Mouse (Mus musculus) cerebellum, postnatal 36 days (tissue): ENCODE measurements around the gene Nppb.

Source experiments
- DNase-seq, 2 experiments: peaks; one replicate each; pipeline ENCODE4 v3.0.0; 2021 to 2022; ENCODE audit warnings: mixed read lengths in 2 of 2

Gene Nppb

DNA sequence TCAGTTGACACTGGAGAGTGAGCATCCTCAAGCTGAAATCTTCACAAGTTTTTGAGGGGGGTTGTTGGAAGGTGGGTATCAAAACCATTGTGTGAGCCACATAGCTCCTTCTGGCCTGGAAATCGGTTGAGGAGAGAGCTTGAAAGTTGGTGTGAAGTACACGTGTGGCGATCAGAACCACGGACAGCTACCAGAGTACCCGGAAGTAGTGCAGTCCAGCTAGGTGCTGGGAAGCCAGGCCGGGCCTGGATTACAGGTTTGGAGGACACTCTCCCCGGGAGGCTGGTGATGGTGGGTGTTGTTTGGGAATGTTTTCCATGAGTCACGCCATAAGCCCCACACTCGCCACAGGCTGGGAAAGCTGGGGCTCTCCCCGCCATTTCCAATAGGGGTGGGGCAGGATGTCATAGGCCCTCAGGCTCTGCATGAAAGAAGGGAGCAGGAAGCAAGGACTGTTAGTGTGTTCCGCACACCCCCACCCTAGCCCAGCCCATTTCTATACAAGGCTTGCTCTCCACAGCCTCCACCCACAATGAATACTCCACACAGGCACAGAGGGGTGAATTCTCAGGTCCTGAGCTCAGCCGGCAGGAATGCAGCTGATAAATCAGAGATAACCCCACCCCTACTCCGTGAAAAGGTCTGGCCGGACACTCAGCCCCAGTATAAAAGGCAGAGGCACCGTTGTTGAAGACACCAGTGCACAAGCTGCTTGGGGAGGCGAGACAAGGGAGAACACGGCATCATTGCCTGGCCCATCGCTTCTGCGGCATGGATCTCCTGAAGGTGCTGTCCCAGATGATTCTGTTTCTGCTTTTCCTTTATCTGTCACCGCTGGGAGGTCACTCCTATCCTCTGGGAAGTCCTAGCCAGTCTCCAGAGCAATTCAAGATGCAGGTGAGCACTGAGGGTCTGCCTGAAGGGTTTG, at the start of gene Nppb:
Nppb (plus strand) TSS at position 584 of the 928 bp plus-strand sequence.
- DNase-seq = no peak

DNA sequence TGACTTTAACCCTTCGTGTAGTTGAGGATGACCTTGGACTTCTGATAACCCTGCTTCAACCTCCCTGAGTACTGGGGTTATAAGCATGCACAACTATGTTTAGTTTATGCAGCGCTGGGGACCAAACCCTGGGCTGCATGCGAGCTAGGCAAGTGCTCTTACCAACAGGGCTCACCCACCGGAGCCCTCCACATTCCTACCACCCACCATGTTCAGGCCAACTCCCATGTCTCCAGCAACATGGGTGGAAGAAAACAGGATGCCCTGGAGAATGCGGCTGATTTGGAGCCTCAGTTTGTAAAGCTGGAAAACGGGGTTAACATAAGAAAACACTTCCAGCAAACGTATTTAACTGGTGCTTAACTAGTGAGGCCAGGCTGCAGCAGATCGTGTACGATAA, 49.7 kb upstream of the Nppb start:
- no peak for DNase-seq

DNA sequence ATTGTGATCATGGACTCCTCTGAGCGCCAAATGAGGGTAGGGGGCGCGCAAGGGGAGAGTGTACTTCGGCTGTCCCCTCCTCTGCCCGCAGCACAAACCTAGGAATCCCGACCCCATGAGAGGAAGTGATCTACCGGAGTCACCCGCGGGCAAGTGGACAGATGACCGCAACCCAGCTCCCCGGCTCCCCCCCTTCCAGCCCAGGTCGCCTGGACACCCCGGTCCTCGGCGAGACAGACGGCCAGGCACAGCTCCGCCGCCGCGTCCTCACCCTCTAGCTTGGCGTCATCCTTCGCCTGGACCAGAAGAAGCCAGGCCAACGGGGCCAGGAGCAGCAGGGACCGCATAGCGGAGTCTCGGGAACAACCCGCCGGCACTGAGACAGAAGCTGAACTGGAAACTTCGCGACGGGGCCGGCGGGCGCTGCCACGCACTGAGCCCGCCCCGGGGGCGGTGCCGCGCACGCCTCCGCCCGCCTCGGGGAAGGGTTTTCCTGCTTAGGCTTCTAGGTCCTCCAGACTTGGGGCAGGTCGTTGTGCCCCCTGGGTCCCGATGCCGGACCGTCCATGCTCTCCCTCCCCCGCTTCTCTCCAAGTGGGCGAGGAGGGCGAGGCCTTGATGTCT, 49.1 kb upstream of the Nppb start, which contains the start of gene Plod1:
Plod1 (minus strand) TSS at position 437 of the 624 bp plus-strand sequence.
- peak; percentile 67 to 71 for DNase-seq

DNA sequence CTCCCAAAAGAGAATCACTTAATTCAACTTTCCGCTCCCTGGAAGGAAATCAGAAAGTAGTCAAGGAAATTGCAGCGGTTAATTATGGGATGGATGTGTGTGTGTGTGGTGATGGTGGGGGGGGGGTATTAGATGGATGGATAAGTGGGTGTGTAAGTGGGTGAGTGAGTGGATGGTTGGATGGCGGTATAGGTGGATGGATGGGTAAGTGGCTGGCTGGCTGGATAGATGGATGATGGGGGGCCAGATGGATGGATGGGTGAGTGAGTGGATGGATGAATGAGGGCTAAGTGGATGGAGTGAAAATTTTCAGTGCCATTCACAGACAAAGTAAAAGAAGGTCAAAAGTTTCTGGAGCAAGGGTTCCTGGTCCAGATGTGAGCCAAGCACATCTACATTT, 48.6 kb upstream of the Nppb start:
- no peak for DNase-seq

DNA sequence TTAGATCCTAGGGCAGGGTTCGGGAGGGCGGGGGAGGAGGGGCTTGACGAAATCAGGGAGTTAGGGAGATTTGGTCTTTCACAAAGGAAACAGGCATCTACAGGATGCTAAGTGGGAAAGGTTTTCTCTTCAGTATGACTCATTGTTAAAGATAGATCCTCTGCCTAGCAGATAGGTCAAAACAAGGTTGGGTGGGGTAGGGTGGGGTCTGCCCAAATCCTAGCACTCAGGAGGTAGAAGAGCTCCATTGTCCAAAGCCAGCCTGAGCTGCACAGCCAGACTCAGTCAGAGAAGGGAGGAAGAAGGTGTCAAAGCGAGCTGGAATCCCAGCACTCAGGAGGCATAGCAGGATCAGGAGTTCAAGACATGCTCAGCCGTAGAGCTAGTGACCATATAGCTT, 48.1 kb upstream of the Nppb start:
- DNase-seq = no peak

DNA sequence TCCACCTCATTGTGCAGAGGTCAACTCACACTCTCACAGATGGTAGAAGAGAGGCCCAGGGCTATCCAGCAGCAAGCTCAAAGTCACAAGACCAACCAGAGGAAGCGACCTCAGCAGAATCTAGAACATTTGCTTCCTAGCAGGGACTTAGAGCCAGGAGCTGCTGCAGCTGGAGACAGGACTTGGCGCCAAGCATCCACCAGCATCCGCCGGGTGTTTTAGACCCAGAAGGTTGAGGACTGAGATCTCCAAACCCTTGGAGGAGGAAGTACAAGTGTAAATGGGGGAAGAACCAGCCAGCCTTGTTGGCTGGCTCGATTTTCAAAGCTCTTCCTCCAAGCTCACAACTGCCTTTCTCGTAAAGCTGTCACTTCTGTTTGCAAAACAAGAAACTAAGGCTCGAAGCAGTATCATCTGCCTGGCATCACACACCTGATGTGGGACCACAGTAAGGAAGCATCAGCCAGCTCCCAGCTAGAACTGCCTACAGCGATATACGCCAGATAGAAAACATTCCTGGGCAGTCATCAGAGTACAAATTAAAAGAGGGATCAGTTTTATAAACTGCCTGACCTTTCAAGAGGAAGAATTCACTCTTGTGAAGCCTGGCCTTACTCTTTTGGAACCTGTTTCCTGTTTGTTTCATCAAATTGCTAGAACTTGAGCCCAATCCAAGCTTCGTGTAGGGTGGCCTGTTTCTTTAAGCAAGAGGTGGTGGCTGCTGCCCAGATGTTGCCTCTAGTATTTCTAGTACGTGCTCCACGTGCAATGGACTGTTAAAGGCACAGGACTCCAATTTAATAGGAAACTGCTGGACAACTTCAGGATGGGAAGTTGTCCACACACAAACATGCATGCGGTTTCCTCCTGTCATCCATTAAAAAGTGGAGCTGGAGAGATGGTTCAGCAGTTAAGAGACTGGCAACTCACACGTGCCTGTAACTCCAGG, 47.2 kb upstream of the Nppb start:
- DNase-seq = no peak

DNA sequence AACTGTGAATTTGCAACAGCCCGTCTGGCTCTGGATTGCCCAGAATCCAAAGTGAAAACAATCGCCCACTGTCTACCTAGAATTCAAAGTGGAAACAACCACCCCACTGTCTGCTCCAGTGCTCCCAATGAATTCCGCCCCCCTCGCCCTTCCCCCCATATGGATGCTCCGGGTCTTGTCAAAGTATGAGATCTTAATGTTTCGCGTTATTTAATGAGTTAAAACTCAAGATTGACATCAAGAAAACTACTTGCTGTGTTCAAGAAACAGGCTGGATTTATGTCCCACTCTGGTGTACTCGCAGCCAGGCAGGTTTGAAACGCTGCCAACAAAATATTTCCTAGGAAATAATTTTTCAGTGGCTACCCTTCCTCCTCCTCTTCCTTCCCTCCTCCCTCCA, 45.5 kb upstream of the Nppb start:
- no peak for DNase-seq

DNA sequence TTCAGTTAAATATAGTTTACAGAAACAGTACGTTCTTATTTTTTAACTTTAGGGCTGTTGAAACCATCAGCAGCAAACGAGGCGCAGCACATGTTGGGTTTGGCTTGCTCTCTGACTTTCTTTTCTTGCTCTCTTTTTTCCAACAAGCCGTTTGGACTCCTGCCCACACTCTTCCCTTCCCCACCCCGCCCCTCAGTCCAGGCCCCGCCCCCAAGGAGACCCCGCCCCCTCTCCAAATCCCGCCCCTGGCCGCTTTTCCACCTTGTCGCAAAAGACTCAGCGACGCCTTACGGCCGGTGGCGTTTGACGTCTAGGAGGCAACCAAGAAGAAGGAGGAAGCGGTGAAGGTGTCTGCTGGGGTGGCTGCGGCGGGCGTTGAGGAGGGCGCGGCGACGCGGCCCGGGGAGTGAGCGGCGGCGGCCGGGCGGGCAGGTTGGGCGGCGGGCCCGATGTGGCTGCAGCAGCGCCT, 45.0 kb upstream of the Nppb start, which contains the start of gene 2510039O18Rik:
2510039O18Rik (plus strand) TSS at position 320 of the 469 bp plus-strand sequence.
- peak; percentile 81 to 82 for DNase-seq

DNA sequence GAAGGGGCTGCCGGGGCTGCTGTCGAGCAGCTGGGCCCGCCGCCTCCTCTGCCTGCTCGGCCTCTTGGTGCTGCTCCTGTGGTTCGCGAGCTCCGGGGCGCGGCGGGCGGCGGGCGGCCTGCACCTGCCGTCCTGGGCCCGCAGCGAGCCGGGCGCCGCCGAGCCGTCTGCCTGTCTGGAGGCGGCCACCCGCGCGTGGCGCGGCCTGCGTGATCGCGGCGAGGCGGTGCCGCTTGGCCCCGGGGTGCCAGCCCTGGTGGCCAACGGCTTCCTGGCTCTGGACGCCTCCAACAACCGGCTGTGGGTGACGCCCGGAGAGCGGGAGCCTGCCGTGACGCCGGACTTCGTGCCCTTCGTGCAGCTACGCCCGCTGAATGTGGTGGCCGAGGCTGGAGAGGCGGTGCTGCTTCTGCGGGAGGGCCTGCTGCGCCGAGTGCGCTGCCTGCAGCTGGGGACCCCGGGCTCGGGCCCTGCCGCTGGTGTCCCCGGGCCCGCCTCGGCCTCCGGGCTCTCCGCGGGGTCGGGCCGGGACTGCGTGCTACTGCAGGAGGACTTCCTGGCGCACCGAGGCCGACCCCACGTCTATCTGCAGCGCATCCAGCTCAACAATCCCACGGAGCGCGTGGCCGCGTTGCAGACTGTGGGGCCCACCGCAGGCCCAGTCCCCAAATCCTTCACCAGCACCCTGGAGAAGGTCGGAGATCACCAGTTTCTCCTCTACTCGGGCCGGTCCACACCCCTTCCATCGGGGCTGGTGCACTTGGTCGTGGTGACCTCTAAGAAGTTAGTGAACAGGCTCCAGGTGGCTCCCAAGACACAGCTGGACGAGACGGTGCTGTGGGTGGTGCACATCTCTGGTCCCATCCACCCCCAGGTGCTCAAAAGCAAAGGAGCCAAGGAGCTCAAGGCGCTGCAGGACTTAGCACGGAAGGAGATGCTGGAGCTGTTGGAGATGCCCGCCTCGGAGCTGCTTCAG, 44.3 kb upstream of the Nppb start:
- DNase-seq = peak; percentile 7 to 18

DNA sequence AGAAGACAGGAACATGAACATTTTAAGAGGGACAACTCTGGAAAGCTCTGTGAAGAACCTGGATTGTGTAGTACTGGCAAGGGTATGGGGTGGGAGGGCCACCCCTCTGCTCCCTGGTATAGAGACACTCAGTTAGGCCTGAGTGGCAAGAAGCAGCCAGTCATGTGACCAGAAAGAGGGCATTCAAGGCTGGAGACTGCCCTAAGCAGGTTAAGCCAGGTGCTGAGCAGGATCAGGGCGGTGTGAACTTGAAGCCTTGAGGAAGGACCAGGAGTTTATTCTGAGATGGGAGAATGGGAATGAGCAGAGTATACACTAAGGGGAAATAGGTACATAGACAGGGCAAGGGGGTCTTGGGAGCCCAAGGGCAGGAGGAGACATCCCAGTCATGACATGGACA, 42.6 kb upstream of the Nppb start:
- no peak for DNase-seq

DNA sequence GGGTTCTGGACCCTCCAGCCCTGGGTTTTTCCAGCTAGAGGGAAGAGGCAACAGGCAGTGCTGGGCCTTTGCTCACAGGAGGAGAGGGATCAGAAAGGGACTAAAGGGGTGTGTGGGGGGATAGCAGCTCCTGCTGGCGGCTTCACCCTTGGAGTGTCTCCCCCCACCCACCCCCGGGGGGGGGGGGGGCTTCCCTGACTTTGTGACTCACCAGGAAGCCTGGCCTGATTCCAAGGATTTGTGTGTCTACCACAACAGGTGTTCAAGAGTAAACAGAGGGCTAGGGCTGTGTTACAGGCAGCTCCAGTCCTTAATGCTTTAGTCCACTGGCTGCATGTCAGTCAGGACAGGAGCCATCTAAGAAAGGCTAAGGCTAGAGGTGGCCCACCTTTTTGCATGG, 38.1 kb upstream of the Nppb start:
- DNase-seq = no peak

DNA sequence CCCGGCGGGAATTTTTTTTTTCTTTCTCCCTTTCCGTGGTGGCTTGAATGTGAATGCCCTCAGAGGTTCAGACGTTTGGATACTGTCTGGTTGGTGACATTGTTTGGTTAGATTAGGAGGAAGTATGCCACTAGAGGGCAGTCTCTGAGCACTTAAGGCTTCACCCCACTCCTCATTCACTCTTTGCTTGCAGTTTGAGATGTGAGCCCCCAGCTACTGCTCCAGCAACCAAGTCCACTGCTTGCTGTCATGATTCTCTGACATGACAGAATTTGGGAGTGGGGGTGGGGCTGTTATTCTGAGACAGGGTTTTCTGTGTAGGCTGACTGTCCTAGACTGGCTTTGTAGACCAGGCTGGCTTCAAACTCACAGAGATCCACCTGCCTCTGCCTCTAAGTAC, 32.0 kb upstream of the Nppb start:
- peak in 1 of 2 experiments; percentile 26 for DNase-seq

DNA sequence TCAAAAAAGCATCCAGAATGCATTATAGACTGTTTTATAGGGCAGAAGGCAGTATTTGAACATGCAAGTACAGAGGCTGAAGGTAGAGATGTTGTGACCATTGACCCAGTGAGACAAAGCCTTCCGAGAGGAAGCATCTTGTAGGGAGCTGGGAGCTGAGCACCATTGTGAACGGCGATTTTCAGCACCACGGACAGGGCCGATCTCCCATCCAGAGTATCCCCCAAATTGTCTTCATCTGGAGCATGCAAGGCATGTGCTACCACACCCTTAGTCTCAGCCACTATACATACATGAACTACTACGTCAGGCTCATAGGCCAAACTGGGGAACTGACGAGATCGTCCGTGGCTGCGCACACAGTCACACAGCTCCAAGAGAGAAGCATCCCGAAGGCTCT, 28.4 kb upstream of the Nppb start:
- DNase-seq = no peak

DNA sequence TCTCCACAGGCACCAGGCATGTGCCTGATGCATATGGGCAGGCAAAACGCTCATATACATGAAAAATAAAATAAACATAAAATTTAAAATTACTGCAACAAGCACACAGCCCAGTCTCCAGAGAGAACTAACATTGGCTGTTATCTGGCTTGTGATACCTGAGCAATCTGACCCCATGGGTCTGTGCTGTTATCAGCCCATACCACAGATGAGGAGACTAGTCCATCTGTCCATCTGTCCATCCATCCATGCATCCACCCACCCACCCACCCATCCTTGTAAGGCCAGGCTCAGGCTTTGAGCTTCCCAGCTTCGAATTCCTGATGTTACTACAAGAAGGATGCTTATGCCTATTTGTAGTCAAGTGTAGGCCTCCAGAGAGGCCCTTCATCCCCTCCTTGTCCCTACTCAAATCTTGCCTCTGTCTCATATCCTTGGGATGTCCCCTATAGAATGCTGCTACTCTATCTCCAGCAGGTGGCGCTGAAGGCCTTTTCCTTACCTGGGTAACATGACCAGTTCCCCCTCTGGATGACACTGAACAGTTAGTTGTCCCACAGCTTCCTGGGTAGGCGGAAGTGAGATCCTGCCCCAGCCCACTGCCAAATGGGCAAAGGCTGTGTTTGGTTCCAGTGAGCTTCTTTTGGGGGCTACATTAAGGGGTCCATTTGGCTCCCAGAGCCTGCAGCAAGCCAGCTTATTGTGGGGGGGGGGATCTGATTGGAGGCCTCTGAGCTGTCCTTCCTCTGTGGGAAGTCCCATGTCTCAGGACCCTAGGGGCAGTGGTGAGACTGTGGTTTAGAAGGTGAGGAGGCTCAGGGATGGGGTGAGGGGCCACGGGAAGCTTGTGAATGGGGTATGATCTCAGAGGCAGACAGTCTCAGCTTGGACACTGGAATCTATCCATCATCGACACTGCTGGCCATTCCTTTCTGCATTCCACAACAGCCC, 25.4 kb upstream of the Nppb start:
- peak; percentile 50 to 65 for DNase-seq

DNA sequence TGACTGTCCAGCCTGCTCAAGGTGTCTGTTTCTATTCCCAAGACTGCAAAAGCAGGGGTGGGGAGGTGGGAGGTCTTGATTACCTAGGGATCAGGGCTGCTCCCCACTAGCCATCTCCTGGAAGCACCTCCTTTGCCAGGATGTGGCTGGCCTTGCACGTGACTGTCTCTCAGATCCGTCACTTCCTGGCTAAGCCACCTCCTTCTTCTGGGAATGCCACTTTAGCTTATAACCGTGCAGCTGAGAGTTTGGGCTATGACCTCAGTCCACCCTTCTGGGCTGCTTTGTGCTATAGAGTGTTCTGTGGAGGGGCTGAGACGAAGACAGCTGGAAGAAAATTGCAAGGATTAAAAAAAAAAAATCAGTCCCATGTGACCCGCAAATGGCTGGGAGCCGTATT, 22.8 kb upstream of the Nppb start:
- no peak for DNase-seq

DNA sequence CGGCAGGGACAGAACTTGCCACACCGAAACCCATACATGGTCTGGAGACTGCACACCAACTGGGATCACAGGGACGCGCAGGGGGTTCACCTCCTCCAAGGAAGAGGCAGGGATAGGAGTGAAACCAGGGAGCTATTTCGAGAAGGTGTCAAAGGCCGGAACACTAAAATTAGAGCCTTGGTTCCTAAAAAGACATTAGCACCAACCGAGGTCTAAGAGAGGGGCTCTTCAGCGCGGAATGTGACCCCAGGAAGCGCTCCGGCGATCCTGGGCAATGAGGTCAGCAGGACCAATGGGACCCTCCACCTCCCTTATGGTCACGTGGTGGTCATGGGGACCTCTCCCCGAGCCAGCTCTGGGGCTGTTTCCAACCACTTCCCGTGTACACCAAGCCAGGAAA, 22.0 kb upstream of the Nppb start:
- no peak for DNase-seq

DNA sequence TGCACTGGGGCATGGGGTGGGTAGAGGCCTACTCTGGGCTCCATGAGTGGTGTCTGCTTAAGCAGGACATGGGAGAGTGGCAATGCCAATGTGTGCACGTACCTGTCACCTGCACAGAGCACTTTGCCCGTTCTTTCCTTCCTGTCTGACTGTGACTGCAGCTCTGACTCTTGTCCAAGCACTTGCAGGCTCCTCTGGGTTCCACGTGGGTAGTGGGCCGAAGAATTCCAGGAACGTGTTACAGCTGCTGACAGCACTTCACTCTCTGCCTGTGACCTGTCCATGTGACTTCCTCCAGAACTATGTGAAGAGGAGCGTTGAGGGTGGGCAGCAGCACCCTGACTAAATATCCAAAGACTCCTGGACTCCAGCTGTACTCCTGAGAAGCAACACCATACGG, 19.9 kb upstream of the Nppb start:
- DNase-seq = no peak

DNA sequence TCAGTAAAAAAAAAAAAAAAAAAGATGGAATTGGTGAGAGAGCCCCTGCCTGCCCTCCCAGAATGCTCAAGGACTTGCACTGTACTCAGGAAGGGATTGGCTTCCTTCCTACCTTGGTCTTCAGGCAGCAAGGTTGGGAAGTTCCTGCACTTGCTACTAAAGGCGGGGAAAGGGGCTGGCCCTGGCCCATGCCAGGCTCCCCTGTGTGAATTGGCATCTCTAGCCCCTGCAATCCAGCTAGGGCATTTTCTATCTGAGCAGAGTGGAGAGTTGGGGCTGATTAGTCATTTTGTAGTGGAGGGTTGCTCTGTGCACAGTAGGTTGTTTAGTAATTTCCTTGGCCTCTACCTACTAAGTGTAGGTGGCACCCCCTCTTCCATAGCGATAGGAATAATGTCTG, 16.8 kb upstream of the Nppb start:
- DNase-seq = no peak

DNA sequence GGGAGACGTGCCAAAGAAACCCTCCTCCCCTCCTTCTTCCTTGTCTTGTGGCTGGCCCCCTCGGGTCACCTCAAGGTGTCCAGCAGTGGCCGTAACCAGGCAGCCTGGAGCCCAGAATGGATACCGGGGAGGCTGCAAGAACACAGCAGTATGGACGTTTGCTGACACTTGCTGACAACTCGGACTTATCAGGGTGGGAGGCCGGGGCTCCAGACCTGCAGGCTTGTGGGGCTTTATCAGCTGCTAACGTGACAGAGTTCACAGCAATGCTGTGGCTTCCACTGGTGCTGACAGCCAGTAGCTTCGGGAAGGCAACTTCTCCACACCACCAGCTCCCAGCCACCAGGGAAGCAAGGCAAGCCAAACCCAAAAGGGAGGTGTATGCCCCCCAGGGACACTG, 16.3 kb upstream of the Nppb start:
- DNase-seq = no peak

DNA sequence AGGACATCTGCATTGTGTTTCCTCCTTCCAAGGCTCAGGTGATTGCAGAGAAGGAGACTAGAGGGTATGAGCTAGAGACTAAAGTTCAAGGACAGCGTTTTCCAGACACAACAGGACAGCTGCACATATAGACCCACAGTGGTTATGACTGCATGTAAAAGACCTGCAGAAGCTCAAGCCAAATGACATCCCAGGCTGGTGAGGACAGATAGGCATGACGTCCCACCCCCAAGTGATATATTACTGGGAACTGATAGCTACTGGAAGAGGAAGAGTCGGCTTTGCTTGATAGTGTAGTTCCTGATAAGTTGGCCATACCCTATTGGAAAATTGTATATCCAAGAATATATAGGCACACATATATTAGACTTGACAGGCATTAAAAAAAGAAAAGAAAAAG, 9.4 kb upstream of the Nppb start:
- no peak for DNase-seq
